Mouse (Mus musculus): ENCODE measurements at regions not wholly inside any gene's neighbourhood (a gene's known extent, or its start where the extent isn't known, plus 50 kb on each side); places are given as distances from the start of the nearest gene placed in this dataset.

DNA sequence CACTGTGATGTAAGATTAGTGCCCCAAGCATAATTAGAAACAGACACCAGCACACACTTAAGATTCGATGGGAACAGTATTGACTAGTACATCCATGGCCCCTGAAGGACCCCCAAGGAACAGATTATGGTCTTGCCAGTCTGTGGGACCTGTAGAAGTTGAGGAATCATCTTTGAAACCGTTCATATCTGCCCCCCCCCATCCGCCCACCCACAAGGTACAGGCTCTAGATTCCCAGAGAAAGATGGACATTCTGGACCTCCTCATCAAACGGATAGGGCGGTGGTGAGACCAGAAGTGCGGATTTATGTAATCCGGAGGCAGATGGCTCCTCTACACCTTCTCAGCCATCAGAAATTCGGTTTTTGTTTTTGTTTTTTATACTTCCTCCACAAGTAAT, 109.1 kb downstream of the Ddx11 start:
- TF ChIP-seq CTCF (IDR thresholded peaks at IDR 0.05) (no peak), EP300 (IDR thresholded peaks at IDR 0.05) (no peak)

Data from lung, postnatal 0 days (tissue).